Mouse (Mus musculus) layer of hippocampus, postnatal 36 days (tissue): ENCODE results near the gene Gm6526. TPM values are rescaled to one million over a fixed set of nuclear protein-coding genes. Genes with fewer than 3 reads are reported as not detected.
"Not testable (repeated sequence)": the region's sequence is repeated elsewhere in the genome, so short reads cannot be mapped to it uniquely, and the experiment has no call there.

Experiments
- DNase-seq, 2 experiments: peaks; one replicate each; pipeline ENCODE4 v3.0.0; 2022
- total RNA-seq, 2 experiments: library from RNA; stranded (reverse); gene quantifications; 2 replicates each; pipeline ENCODE4 v1.2.3; 2021

Gene Gm6526
- not detected for total RNA-seq

GRCm38 (mm10) chr14:43747566-43747965, at the start of gene Gm6526:
Gm6526 (plus strand) TSS chr14:43747866.
- not testable (repeated sequence) for DNase-seq

GRCm38 (mm10) chr14:43727385-43727784, 20.3 kb upstream of the Gm6526 start, which contains the start of gene Gm16506:
Gm16506 (minus strand) TSS chr14:43727485.
- not testable (repeated sequence) for DNase-seq

GRCm38 (mm10) chr14:43784645-43785044, 37.0 kb downstream of the Gm6526 start, which contains the start of gene Gm8180:
Gm8180 (minus strand) TSS chr14:43784745.
- not testable (repeated sequence) for DNase-seq

- DNase-seq: not testable (repeated sequence)
Measured at GRCm38 (mm10) chr14:43793811-43794210, 46.1 kb downstream of the Gm6526 start.

- no peak for DNase-seq
Measured at GRCm38 (mm10) chr14:43796069-43796904, 48.6 kb downstream of the Gm6526 start.

- not testable (repeated sequence) for DNase-seq
Measured at GRCm38 (mm10) chr14:43796905-43797470, 49.3 kb downstream of the Gm6526 start.

- DNase-seq: not testable (repeated sequence)
Measured at GRCm38 (mm10) chr14:43804435-43804834, 56.8 kb downstream of the Gm6526 start.

Other genes with a start within 250 kb of the Gm6526 start
- not detected for gene Gm5799, start 204.3 kb upstream of the Gm6526 start, total RNA-seq
- not detected for gene Gm17654, start 168.7 kb upstream of the Gm6526 start, total RNA-seq
- gene Gm10375, start 139.9 kb upstream of the Gm6526 start, total RNA-seq: not detected
- gene Gm8165, start 70.7 kb upstream of the Gm6526 start, total RNA-seq: not detected
- 1 to 10 TPM; 1.2 to 1.5 TPM for gene Gm7324, start 50.0 kb upstream of the Gm6526 start, total RNA-seq
- not detected for gene Gm16506, start 20.4 kb upstream of the Gm6526 start, total RNA-seq
- not detected for gene Gm8180, start 36.9 kb downstream of the Gm6526 start, total RNA-seq
- gene Ear1, start 127.7 kb downstream of the Gm6526 start, total RNA-seq: not detected
- not detected for gene Ear10, start 175.7 kb downstream of the Gm6526 start, total RNA-seq
- gene Gm8113, start 177.5 kb downstream of the Gm6526 start, total RNA-seq: under 1 TPM in 1 of 2 experiments, not detected in 1; 0.33 TPM
- gene Ang5, start 209.2 kb downstream of the Gm6526 start, total RNA-seq: not detected